Mouse (Mus musculus) layer of hippocampus, adult 2 months (tissue): ENCODE results near the gene Cd300lf. TPM values are rescaled to one million over a fixed set of nuclear protein-coding genes. Genes with fewer than 3 reads are reported as not detected.

Source experiments
- DNase-seq, 2 experiments: peaks; one replicate each; pipeline ENCODE4 v3.0.0; 2022; ENCODE audit warnings: low spot score in 2 of 2
- H3K27ac ChIP-seq: fragments of 200-600 bp; 2 replicates; pipeline ENCODE4 v1.8.1; 2022
- H3K4me3 ChIP-seq: fragments of 200-600 bp; 2 replicates; pipeline ENCODE4 v1.8.1; 2022; ENCODE audit warnings: mild to moderate bottlenecking
- CTCF ChIP-seq: fragments of 200-600 bp; conservative IDR thresholded peaks from 2 replicates; pipeline ENCODE4 v1.8.1; 2022; ENCODE audit warnings: antibody characterized with exemption, mild to moderate bottlenecking, moderate library complexity
- total RNA-seq, 2 experiments: library from RNA; stranded (reverse); gene quantifications; 2 replicates each; pipeline ENCODE4 v1.2.3; 2021

Gene Cd300lf
- total RNA-seq, 2 experiments from 2014 or later, result 0.38 to 0.49 TPM

GRCm38 (mm10) chr11:115112196-115112595, 21.6 kb downstream of the Cd300lf start:
- TF ChIP-seq CTCF, result no peak
- Histone ChIP-seq H3K27ac (no peak overlapping the region), H3K4me3 (no peak overlapping the region)
- DNase-seq, result no peak

GRCm38 (mm10) chr11:115110271-115110670, 23.5 kb downstream of the Cd300lf start:
- H3K27ac ChIP-seq, result no peak overlapping the region
- no peak for DNase-seq
- no peak for TF ChIP-seq CTCF
- H3K4me3 ChIP-seq, result no peak overlapping the region

- no peak for TF ChIP-seq CTCF
- no peak for DNase-seq
- H3K27ac ChIP-seq, result no peak overlapping the region
- no peak overlapping the region for H3K4me3 ChIP-seq
Observed at GRCm38 (mm10) chr11:115108176-115108575, 25.6 kb downstream of the Cd300lf start.

GRCm38 (mm10) chr11:115107403-115107916, 26.3 kb downstream of the Cd300lf start:
- Histone ChIP-seq H3K4me3 (no peak overlapping the region), H3K27ac (peak overlapping the region; percentile 55; the same call in 1 of the 2 replicates)
- TF ChIP-seq CTCF, result no peak
- no peak for DNase-seq

GRCm38 (mm10) chr11:115106638-115107037, 27.2 kb downstream of the Cd300lf start:
- no peak overlapping the region for H3K27ac ChIP-seq
- no peak overlapping the region for H3K4me3 ChIP-seq
- no peak for DNase-seq
- no peak for TF ChIP-seq CTCF

- H3K27ac ChIP-seq, result no peak overlapping the region
- TF ChIP-seq CTCF, result no peak
- no peak overlapping the region for H3K4me3 ChIP-seq
- DNase-seq, result no peak
Observed at GRCm38 (mm10) chr11:115104769-115105563, 28.8 kb downstream of the Cd300lf start.

- DNase-seq, result no peak
- no peak overlapping the region for H3K27ac ChIP-seq
- no peak for TF ChIP-seq CTCF
- no peak overlapping the region for H3K4me3 ChIP-seq
Observed at GRCm38 (mm10) chr11:115103470-115104413, 30.1 kb downstream of the Cd300lf start.

- no peak for TF ChIP-seq CTCF
- Histone ChIP-seq H3K27ac (no peak overlapping the region), H3K4me3 (no peak overlapping the region)
- DNase-seq, result no peak
Observed at GRCm38 (mm10) chr11:115102116-115102515, 31.7 kb downstream of the Cd300lf start.

GRCm38 (mm10) chr11:115101615-115102051, 32.2 kb downstream of the Cd300lf start:
- Histone ChIP-seq H3K4me3 (no peak overlapping the region), H3K27ac (no peak overlapping the region)
- no peak for TF ChIP-seq CTCF
- DNase-seq, result no peak

- H3K27ac ChIP-seq, result no peak overlapping the region
- no peak for TF ChIP-seq CTCF
- H3K4me3 ChIP-seq, result no peak overlapping the region
- no peak for DNase-seq
Observed at GRCm38 (mm10) chr11:115100741-115101140, 33.1 kb downstream of the Cd300lf start.

GRCm38 (mm10) chr11:115100032-115100621, 33.7 kb downstream of the Cd300lf start:
- TF ChIP-seq CTCF, result no peak
- no peak overlapping the region for H3K4me3 ChIP-seq
- DNase-seq, result no peak
- no peak overlapping the region for H3K27ac ChIP-seq

- Histone ChIP-seq H3K27ac (peak overlapping the region; percentile 4; the same call in 1 of the 2 replicates), H3K4me3 (no peak overlapping the region)
- DNase-seq, result no peak
- no peak for TF ChIP-seq CTCF
Observed at GRCm38 (mm10) chr11:115099241-115099840, 34.5 kb downstream of the Cd300lf start.
